Mouse (Mus musculus) olfactory bulb, adult 2 months (tissue): ENCODE results near the gene Bsnd.

Experiments
- CTCF ChIP-seq: fragments of 200-500 bp; IDR thresholded peaks from 2 replicates; pipeline ENCODE4 v1.5.1; 2012; ENCODE audit warnings: low read depth, mild to moderate bottlenecking, low read length, moderate library complexity; ENCODE audit not compliant: insufficient read depth
- POLR2A ChIP-seq: fragments of 200-500 bp; IDR thresholded peaks from 2 replicates; pipeline ENCODE4 v1.6.1; 2012; ENCODE audit warnings: mild to moderate bottlenecking, low read depth, low read length, moderate library complexity; ENCODE audit not compliant: insufficient read depth

DNA sequence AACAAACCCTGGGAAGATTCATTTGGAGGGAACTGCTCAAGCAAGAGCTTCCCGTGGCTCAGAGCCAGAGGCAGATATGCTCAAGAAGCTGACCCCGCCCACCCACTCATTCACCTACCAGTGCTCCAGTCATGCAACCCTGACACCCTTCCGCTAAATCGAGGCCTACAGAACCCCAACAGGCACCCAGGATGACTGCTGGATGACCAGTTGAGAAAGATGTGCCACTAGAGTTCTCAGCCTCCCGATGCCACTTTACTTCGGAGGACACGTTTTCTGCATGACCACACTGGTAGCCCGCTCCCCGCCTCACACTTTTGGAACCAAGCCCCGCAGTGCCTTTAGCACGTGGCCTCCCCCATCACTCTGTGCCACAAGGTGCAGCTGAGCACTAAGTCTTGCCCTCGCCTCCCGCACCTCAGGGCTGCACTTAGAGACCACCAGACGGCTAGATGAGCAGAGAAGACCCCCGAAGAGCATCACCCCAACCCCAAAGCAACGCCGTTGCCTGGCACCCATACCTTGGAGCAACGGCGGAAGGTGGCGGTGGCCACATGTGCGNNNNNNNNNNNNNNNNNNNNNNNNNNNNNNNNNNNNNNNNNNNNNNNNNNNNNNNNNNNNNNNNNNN is 28.8 kb downstream of the Bsnd start:
- TF ChIP-seq CTCF = no peak
- no peak for TF ChIP-seq POLR2A
